Mouse (Mus musculus) forebrain, embryonic 14.5 days (tissue): Measurements from ENCODE around the gene Phip. TPM values are rescaled to one million over a fixed set of nuclear protein-coding genes. Genes with fewer than 3 reads are reported as not detected.

Experiments
- ATAC-seq: fragments of 200-750 bp; cut with Nextera tagmentation; 2 replicates; pipeline ENCODE4 v1.8.0; 2017; ENCODE audit warnings: mild to moderate bottlenecking, moderate library complexity
- DNase-seq: peaks from one replicate; pipeline ENCODE4 v3.0.0-alpha.2; 2015; ENCODE audit warnings: low spot score
- H3K27ac ChIP-seq: fragments of 300-500 bp; sonication (generic); 2 replicates; pipeline ENCODE4 v1.5.1; 2014; ENCODE audit warnings: low read depth, mild to moderate bottlenecking, control low read depth, low read length, moderate library complexity
- H3K27me3 ChIP-seq: fragments of 300-500 bp; sonication (generic); replicated peaks from 2 replicates; pipeline ENCODE4 v1.6.1; 2014; ENCODE audit warnings: low read length, control low read depth, mixed read lengths; ENCODE audit not compliant: control insufficient read depth, insufficient read depth
- H3K36me3 ChIP-seq: fragments of 300-500 bp; sonication (generic); 2 replicates; pipeline ENCODE4 v1.6.1; 2014; ENCODE audit warnings: low read length, control low read depth; ENCODE audit not compliant: control insufficient read depth, insufficient read depth
- H3K4me1 ChIP-seq: fragments of 300-500 bp; sonication (generic); 2 replicates; pipeline ENCODE4 v1.6.1; 2014; ENCODE audit warnings: antibody characterized with exemption, low read length, control low read depth; ENCODE audit not compliant: control insufficient read depth, insufficient read depth
- H3K4me2 ChIP-seq: fragments of 300-500 bp; sonication (generic); 2 replicates; pipeline ENCODE4 v1.6.1; 2014; ENCODE audit warnings: mild to moderate bottlenecking, control low read depth, low read length
- H3K4me3 ChIP-seq: fragments of 300-500 bp; sonication (generic); 2 replicates; pipeline ENCODE4 v1.5.1; 2014; ENCODE audit warnings: low read depth, low read length, control low read depth
- H3K9ac ChIP-seq: fragments of 300-500 bp; sonication (generic); 2 replicates; pipeline ENCODE4 v1.6.1; 2014; ENCODE audit warnings: mild to moderate bottlenecking, low read length, control low read depth, moderate library complexity
- H3K9me3 ChIP-seq: fragments of 300-500 bp; sonication (generic); replicated peaks from 2 replicates; pipeline ENCODE4 v1.6.1; 2016; ENCODE audit warnings: low read length, control low read depth, mixed read lengths; ENCODE audit not compliant: control insufficient read depth
- WGBS: fragments of 180-500 bp; shearing (Covaris S2); extraction: QIAGEN DNeasy Blood & Tissue Kit; methylation state at CpG from one replicate; pipeline ENCODE4 v1.1.7; 2014; 5-methylcytosine and 5-hydroxymethylcytosine counted together
- polyA plus RNA-seq: library from polyadenylated mRNA; unstranded; fragments of >200 nt; fragmentation: Nextera tagmentation; extraction: Ambion mirVana; gene quantifications from 2 replicates; pipeline ENCODE4 v1.2.1, GENCODE M21; 2014

The Phip gene
- polyA plus RNA-seq, 1 experiment from 2014 or later, result 81.2 TPM

- Histone ChIP-seq H3K4me2 (peak overlapping the region; percentile 91), H3K36me3 (0 out of 2 replicates have a peak, but pooled peaks cover 3% of the 10 kb centered on the region), H3K27me3 (no peaks in the 10 kb centered on the region), H3K9ac (peak overlapping the region; percentile 99), H3K9me3 (no peaks in the 10 kb centered on the region), H3K4me1 (peaks cover 11% of the 10 kb centered on the region), H3K27ac (peak overlapping the region; percentile 100), H3K4me3 (peak overlapping the region; percentile 92)
- ATAC-seq (peak; percentile 24), DNase-seq (no peak)
- 2% methylated on average over 34 of the region's 61 CpGs for WGBS
These were observed 364 bp downstream of the Phip start for GRCm38 (mm10) chr9:82974962-82975341.

- Histone ChIP-seq H3K9ac (peak overlapping the region; percentile 99), H3K27ac (peak overlapping the region; percentile 100), H3K4me3 (peak overlapping the region; percentile 92), H3K4me2 (peak overlapping the region; percentile 91), H3K4me1 (peaks cover 13% of the 10 kb centered on the region), H3K9me3 (no peaks in the 10 kb centered on the region), H3K36me3 (0 out of 2 replicates have a peak, but pooled peaks cover 3% of the 10 kb centered on the region), H3K27me3 (no peaks in the 10 kb centered on the region)
- under 1% methylated on average over 56 of the region's 75 CpGs for WGBS
- DNase-seq (peak; percentile 95), ATAC-seq (peak; percentile 81)
These were observed 992 bp downstream of the Phip start for GRCm38 (mm10) chr9:82974187-82974861.

DNA sequence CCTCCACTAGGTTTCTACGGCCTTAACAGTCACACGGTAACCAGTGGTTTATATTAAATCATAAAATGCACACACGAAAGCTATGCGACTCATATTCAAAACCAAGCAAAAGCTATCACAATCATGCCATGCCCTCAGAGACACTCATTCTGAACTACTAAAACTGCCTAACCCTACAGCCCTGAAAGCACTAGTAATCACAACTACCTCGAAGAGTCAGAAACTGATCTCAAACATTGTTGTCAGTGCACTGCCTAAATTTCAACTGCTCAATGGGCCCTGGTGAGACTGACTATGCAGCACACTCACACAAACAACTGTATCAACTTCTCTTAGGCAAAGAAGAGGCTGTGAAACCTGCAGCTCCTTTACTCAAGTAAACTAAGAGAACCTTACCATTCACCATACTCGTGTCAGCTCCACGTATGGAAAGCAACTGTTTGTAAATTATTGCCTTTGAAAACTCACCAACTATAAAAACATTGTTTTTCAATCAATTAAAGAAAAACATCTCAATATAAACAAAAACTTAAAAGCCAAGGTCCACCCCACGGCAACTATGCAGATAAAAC is 1.9 kb downstream of the Phip start:
- Histone ChIP-seq H3K9me3 (no peaks in the 10 kb centered on the region), H3K27me3 (no peaks in the 10 kb centered on the region)
- no peak for DNase-seq

GRCm38 (mm10) chr9:82971433-82971832 is 3.9 kb downstream of the Phip start:
- WGBS, result 27% methylated on average over 1 of the region's 1 CpGs
- no peak overlapping the region for H3K4me3 ChIP-seq
- no peak for ATAC-seq

More for the DNA sequence above, 1.9 kb downstream of the Phip start:
- Histone ChIP-seq H3K9ac (peak overlapping the region; percentile 99), H3K4me1 (peaks cover 13% of the 10 kb centered on the region), H3K27ac (peak overlapping the region; percentile 100; the same call in 1 of the 2 replicates), H3K4me2 (peak overlapping the region; percentile 91), H3K4me3 (peak overlapping the region; percentile 92), H3K36me3 (0 out of 2 replicates have a peak, but pooled peaks cover 5% of the 10 kb centered on the region)
- no peak for ATAC-seq
- 29% methylated on average over 8 of the region's 8 CpGs for WGBS

GRCm38 (mm10) chr9:82967076-82967621 is 8.2 kb downstream of the Phip start:
- H3K27ac ChIP-seq, result no peak overlapping the region
- no peak for DNase-seq
- H3K4me2 ChIP-seq, result no peak overlapping the region
- H3K4me3 ChIP-seq, result no peak overlapping the region
- H3K4me1 ChIP-seq, result peaks cover 10% of the 10 kb centered on the region
- H3K9ac ChIP-seq, result no peak overlapping the region
- WGBS, result 76% methylated on average over 8 of the region's 8 CpGs
- H3K27me3 ChIP-seq, result no peaks in the 10 kb centered on the region
- H3K36me3 ChIP-seq, result peaks cover 9% of the 10 kb centered on the region
- no peaks in the 10 kb centered on the region for H3K9me3 ChIP-seq
- ATAC-seq, result no peak

More at GRCm38 (mm10) chr9:82971433-82971832, 3.9 kb downstream of the Phip start:
- H3K9me3 ChIP-seq, result no peaks in the 10 kb centered on the region
- H3K9ac ChIP-seq, result no peak overlapping the region; the same call in 1 of the 2 replicates
- peak overlapping the region; percentile 40 for H3K4me2 ChIP-seq
- H3K36me3 ChIP-seq, result 0 out of 2 replicates have a peak, but pooled peaks cover 5% of the 10 kb centered on the region
- H3K27me3 ChIP-seq, result no peaks in the 10 kb centered on the region
- H3K4me1 ChIP-seq, result peaks cover 13% of the 10 kb centered on the region
- H3K27ac ChIP-seq, result no peak overlapping the region
- DNase-seq, result no peak

- Histone ChIP-seq H3K27me3 (no peaks in the 10 kb centered on the region), H3K4me1 (no peaks in the 10 kb centered on the region), H3K27ac (no peak overlapping the region), H3K9me3 (no peaks in the 10 kb centered on the region), H3K4me2 (no peak overlapping the region), H3K9ac (no peak overlapping the region), H3K4me3 (no peak overlapping the region), H3K36me3 (peaks cover 15% of the 10 kb centered on the region)
- WGBS, result 74% methylated on average over 4 of the region's 4 CpGs
- DNase-seq, result no peak
- no peak for ATAC-seq
These were observed 11.3 kb downstream of the Phip start for GRCm38 (mm10) chr9:82963981-82964380.

DNA sequence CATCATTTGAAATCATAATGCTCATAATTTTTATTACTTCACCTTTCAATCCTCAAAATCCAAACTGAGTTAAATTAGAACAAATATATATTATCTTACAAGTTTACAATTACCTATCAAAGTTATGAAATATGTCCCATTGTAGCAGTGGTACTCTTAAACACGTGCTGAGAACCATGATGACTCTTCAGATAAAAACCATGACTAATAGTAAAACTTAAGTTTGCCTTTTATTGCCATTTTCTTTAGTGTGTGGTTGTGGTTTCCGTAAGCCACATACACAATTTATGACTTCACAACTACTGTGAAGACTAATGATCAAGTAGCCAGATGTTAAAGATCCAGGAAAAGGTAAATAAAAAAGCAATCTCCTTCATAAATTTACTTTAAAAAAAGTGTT is 14.0 kb downstream of the Phip start:
- Histone ChIP-seq H3K27me3 (no peaks in the 10 kb centered on the region), H3K36me3 (peaks cover 31% of the 10 kb centered on the region), H3K4me1 (no peaks in the 10 kb centered on the region), H3K9me3 (no peaks in the 10 kb centered on the region), H3K4me2 (no peak overlapping the region), H3K4me3 (no peak overlapping the region), H3K9ac (no peak overlapping the region), H3K27ac (no peak overlapping the region)
- ATAC-seq, result no peak
- DNase-seq, result no peak
- WGBS, result 94% methylated on average over 2 of the region's 2 CpGs

- DNase-seq, result peak; percentile 35
- H3K9me3 ChIP-seq, result no peaks in the 10 kb centered on the region
- H3K4me1 ChIP-seq, result no peaks in the 10 kb centered on the region
- no peaks in the 10 kb centered on the region for H3K27me3 ChIP-seq
- peaks cover 51% of the 10 kb centered on the region for H3K36me3 ChIP-seq
- no peak overlapping the region for H3K27ac ChIP-seq
- 0 out of 2 replicates have a peak, but pooled peaks have one; percentile 42 for ATAC-seq
- H3K4me2 ChIP-seq, result no peak overlapping the region
- WGBS, result 78% methylated on average over 4 of the region's 4 CpGs
- H3K9ac ChIP-seq, result no peak overlapping the region
- H3K4me3 ChIP-seq, result no peak overlapping the region
These were observed 20.0 kb downstream of the Phip start for GRCm38 (mm10) chr9:82955267-82955666.

GRCm38 (mm10) chr9:82952330-82952729 is 23.0 kb downstream of the Phip start:
- DNase-seq (no peak), ATAC-seq (no peak)
- Histone ChIP-seq H3K27me3 (no peaks in the 10 kb centered on the region), H3K4me2 (no peak overlapping the region), H3K36me3 (peaks cover 45% of the 10 kb centered on the region), H3K4me3 (no peak overlapping the region), H3K9me3 (no peaks in the 10 kb centered on the region), H3K4me1 (no peaks in the 10 kb centered on the region), H3K9ac (no peak overlapping the region), H3K27ac (no peak overlapping the region)
